Mouse (Mus musculus) liver, embryonic 14.5 days (tissue): ENCODE data around the gene Dnaaf1.

Source experiments
- CTCF ChIP-seq: IDR thresholded peaks from 2 replicates; pipeline ENCODE4 v1.5.1; 2016; ENCODE audit warnings: antibody characterized with exemption, low read depth, control low read depth
- EP300 ChIP-seq: IDR thresholded peaks from 2 replicates; pipeline ENCODE4 v1.6.1; 2016; ENCODE audit warnings: antibody characterized with exemption, low read depth

DNA sequence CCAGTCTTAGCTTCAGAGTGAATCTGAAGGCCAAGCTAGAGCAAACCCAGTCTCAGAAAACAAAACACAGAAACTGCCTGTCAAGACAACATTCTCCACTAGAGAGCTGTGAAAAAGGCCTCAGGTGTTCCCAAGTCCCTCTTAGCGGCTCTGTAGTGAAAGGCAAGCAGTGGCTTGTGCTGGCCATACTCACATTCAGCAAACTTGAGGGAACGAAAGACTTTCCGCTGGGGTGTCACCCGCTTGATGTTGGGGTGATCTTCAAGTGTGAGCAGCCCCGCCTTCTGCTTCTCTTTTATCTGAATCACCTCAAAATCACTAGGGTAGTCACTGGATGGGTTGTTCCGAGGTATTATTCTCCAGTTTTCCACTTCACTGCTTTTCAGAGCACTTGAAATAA lies 29.2 kb upstream of the Dnaaf1 start:
- no peak for TF ChIP-seq CTCF
- no peak for TF ChIP-seq EP300
